Mouse (Mus musculus) hindbrain, embryonic 11.5 days (tissue): Measurements from ENCODE around the gene Stard13. TPM values are rescaled to one million over a fixed set of nuclear protein-coding genes. Genes with fewer than 3 reads are reported as not detected.

ENCODE experiments used
- ATAC-seq: fragments of 200-750 bp; cut with Nextera tagmentation; 2 replicates; pipeline ENCODE4 v1.8.0; 2017; ENCODE audit warnings: mild to moderate bottlenecking, moderate TSS enrichment, moderate library complexity; ENCODE audit not compliant: low FRiP score
- DNase-seq: peaks from one replicate; pipeline ENCODE4 v3.0.0-alpha.2; 2015; ENCODE audit warnings: low spot score
- H3K27ac ChIP-seq: fragments of 300-500 bp; sonication (generic); 2 replicates; pipeline ENCODE4 v1.5.1; 2014; ENCODE audit warnings: mild to moderate bottlenecking, low read depth, low read length
- H3K27me3 ChIP-seq: fragments of 300-500 bp; sonication (generic); 2 replicates; pipeline ENCODE4 v1.6.1; 2014; ENCODE audit warnings: mild to moderate bottlenecking, low read length, moderate library complexity, mixed read lengths; ENCODE audit not compliant: control insufficient read depth, insufficient read depth
- H3K36me3 ChIP-seq: fragments of 300-500 bp; sonication (generic); 2 replicates; pipeline ENCODE4 v1.6.1; 2014; ENCODE audit warnings: mild to moderate bottlenecking, low read length, moderate library complexity, mixed read lengths; ENCODE audit not compliant: control insufficient read depth, insufficient read depth
- H3K4me1 ChIP-seq: fragments of 300-500 bp; sonication (generic); replicated peaks from 2 replicates; pipeline ENCODE4 v1.6.1; 2014; ENCODE audit warnings: low read length, mixed read lengths; ENCODE audit not compliant: control insufficient read depth, insufficient read depth
- H3K4me2 ChIP-seq: fragments of 300-500 bp; sonication (generic); replicated peaks from 2 replicates; pipeline ENCODE4 v1.6.1; 2014; ENCODE audit warnings: mild to moderate bottlenecking, low read depth, low read length
- H3K4me3 ChIP-seq: fragments of 300-500 bp; sonication (generic); 2 replicates; pipeline ENCODE4 v1.5.1; 2014; ENCODE audit warnings: low read depth, low read length
- H3K9ac ChIP-seq: fragments of 300-500 bp; sonication (generic); 2 replicates; pipeline ENCODE4 v1.6.1; 2014; ENCODE audit warnings: low read depth, low read length
- H3K9me3 ChIP-seq: fragments of 300-500 bp; sonication (generic); 2 replicates; pipeline ENCODE4 v1.6.1; 2016; ENCODE audit warnings: low read length; ENCODE audit not compliant: control insufficient read depth
- WGBS: fragments of 180-500 bp; shearing (Covaris S2); extraction: QIAGEN DNeasy Blood & Tissue Kit; methylation state at CpG from one replicate; pipeline ENCODE4 v1.1.7; 2014; 5-methylcytosine and 5-hydroxymethylcytosine counted together
- polyA plus RNA-seq: library from polyadenylated mRNA; unstranded; fragments of >200 nt; fragmentation: Nextera tagmentation; extraction: Ambion mirVana; gene quantifications from 2 replicates; pipeline ENCODE4 v1.2.1, GENCODE M21; 2014

The Stard13 gene
- polyA plus RNA-seq, 1 experiment from 2014 or later: 4.3 TPM

GRCm38 (mm10) chr5:151066016-151066415 is 167.6 kb downstream of the Stard13 start:
- WGBS: 86% methylated on average over 5 of the region's 5 CpGs
- Histone ChIP-seq H3K36me3 (no peaks in the 10 kb centered on the region), H3K9ac (no peak overlapping the region), H3K9me3 (no peaks in the 10 kb centered on the region), H3K4me1 (no peaks in the 10 kb centered on the region), H3K4me3 (no peak overlapping the region), H3K4me2 (no peak overlapping the region), H3K27me3 (no peaks in the 10 kb centered on the region), H3K27ac (no peak overlapping the region)
- DNase-seq (no peak), ATAC-seq (no peak)

DNA sequence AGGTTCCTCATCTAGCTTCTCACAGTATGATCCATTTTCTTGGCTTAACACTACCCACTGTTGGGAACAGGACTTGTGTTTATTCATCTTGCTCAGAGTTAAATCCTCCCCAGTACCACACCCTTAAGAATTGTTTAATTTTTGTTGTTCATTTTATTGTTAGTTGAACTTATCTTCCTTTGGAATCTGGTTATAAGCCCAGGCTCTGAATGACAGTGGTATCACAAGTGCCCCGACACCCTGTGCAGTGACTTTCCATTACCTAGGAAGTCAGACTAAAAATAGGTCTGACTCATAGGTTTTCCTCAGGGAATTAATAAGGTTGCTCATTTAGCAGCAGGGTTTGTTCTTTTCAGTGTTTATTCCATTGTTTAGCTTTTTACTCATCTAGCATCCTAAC is 168.4 kb downstream of the Stard13 start:
- Histone ChIP-seq H3K4me2 (no peak overlapping the region), H3K27ac (no peak overlapping the region), H3K36me3 (no peaks in the 10 kb centered on the region), H3K9ac (no peak overlapping the region), H3K4me3 (no peak overlapping the region), H3K9me3 (no peaks in the 10 kb centered on the region), H3K4me1 (no peaks in the 10 kb centered on the region), H3K27me3 (no peaks in the 10 kb centered on the region)
- no peak for DNase-seq
- 83% methylated on average over 1 of the region's 1 CpGs for WGBS
- ATAC-seq: no peak

GRCm38 (mm10) chr5:151061942-151062341 is 171.7 kb downstream of the Stard13 start:
- H3K4me1 ChIP-seq: no peaks in the 10 kb centered on the region
- H3K9ac ChIP-seq: no peak overlapping the region
- WGBS: 95% methylated on average over 2 of the region's 2 CpGs
- no peak overlapping the region for H3K27ac ChIP-seq
- H3K36me3 ChIP-seq: no peaks in the 10 kb centered on the region
- ATAC-seq: no peak
- no peak overlapping the region for H3K4me3 ChIP-seq
- H3K27me3 ChIP-seq: no peaks in the 10 kb centered on the region
- no peaks in the 10 kb centered on the region for H3K9me3 ChIP-seq
- DNase-seq: no peak
- no peak overlapping the region for H3K4me2 ChIP-seq

DNA sequence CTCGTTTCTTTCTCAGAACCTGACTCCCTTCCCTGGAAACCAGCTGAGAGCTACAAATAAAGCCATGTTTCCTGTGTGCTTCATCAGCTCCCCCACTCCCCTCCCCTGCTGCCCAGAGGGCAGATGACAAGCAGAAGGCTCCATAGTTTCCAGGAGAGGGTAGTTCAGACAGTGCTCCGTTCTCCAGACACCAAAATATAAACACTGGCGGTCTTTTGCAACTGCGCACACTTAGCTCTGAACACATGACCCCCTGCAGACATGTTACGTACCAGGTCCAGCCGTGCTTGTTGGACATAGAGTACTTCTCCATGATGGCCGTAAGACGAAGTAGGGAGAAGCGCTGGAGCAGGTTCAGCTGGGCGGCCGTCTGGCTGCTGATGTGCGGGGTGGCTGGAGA is 173.2 kb downstream of the Stard13 start:
- ATAC-seq (no peak), DNase-seq (peak; percentile 12)
- H3K27ac ChIP-seq: no peak overlapping the region
- H3K36me3 ChIP-seq: no peaks in the 10 kb centered on the region
- no peak overlapping the region for H3K9ac ChIP-seq
- 73% methylated on average over 12 of the region's 12 CpGs for WGBS
- H3K4me2 ChIP-seq: no peak overlapping the region
- H3K4me3 ChIP-seq: no peak overlapping the region
- no peaks in the 10 kb centered on the region for H3K27me3 ChIP-seq
- no peaks in the 10 kb centered on the region for H3K4me1 ChIP-seq
- no peaks in the 10 kb centered on the region for H3K9me3 ChIP-seq

DNA sequence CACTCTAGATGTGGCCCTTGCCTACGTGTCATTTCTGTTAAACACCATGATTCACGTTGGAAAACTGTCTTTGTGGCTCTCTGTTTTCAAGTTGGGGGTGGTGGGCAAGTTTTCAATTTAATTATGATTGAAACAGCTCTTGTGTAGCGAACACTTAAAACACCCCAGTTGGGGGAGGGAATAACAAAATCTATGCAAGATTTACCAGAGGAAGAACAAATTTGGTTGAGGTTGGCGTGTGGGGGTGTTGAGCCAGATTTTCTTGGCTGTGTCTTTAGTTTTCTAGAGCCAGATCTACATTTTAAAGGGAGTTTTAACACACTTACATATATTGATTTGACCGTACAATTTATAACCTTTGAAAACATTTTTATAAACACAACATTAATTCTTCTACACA is 173.9 kb downstream of the Stard13 start:
- no peaks in the 10 kb centered on the region for H3K36me3 ChIP-seq
- H3K4me2 ChIP-seq: no peak overlapping the region
- no peaks in the 10 kb centered on the region for H3K27me3 ChIP-seq
- no peak overlapping the region for H3K27ac ChIP-seq
- no peaks in the 10 kb centered on the region for H3K9me3 ChIP-seq
- DNase-seq: no peak
- ATAC-seq: no peak
- no peak overlapping the region for H3K4me3 ChIP-seq
- 87% methylated on average over 5 of the region's 5 CpGs for WGBS
- no peak overlapping the region for H3K9ac ChIP-seq
- H3K4me1 ChIP-seq: no peaks in the 10 kb centered on the region

- H3K27ac ChIP-seq: no peak overlapping the region
- no peaks in the 10 kb centered on the region for H3K9me3 ChIP-seq
- no peaks in the 10 kb centered on the region for H3K27me3 ChIP-seq
- no peaks in the 10 kb centered on the region for H3K4me1 ChIP-seq
- no peak overlapping the region for H3K9ac ChIP-seq
- 91% methylated on average over 10 of the region's 10 CpGs for WGBS
- no peak overlapping the region for H3K4me3 ChIP-seq
- ATAC-seq (no peak), DNase-seq (no peak)
- no peaks in the 10 kb centered on the region for H3K36me3 ChIP-seq
- H3K4me2 ChIP-seq: no peak overlapping the region
Measured at GRCm38 (mm10) chr5:151059352-151059751, 174.3 kb downstream of the Stard13 start.

DNA sequence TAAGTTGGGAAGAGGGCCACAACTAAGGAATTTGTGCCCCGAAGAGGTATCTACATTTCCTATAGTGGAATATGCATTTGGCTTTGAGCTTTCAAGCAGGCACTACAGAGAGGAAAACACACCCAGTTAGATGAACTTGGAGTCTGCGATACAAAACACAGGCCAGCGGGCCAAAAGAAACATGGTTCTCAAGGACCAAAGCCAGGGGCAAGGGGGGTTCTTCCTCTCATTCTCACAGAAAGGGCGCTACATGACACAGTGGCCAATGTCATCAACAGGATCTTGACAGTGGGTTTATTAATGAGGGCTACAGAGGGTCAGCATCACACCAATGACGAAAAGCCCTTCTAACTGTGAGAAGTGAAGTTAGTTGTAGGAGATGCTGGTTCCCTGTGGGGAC is 175.9 kb downstream of the Stard13 start:
- no peaks in the 10 kb centered on the region for H3K36me3 ChIP-seq
- no peaks in the 10 kb centered on the region for H3K9me3 ChIP-seq
- 94% methylated on average over 5 of the region's 5 CpGs for WGBS
- ATAC-seq (no peak), DNase-seq (no peak)
- no peaks in the 10 kb centered on the region for H3K27me3 ChIP-seq
- H3K4me1 ChIP-seq: no peaks in the 10 kb centered on the region
- no peak overlapping the region for H3K4me2 ChIP-seq
- H3K4me3 ChIP-seq: no peak overlapping the region
- H3K9ac ChIP-seq: no peak overlapping the region
- no peak overlapping the region for H3K27ac ChIP-seq

DNA sequence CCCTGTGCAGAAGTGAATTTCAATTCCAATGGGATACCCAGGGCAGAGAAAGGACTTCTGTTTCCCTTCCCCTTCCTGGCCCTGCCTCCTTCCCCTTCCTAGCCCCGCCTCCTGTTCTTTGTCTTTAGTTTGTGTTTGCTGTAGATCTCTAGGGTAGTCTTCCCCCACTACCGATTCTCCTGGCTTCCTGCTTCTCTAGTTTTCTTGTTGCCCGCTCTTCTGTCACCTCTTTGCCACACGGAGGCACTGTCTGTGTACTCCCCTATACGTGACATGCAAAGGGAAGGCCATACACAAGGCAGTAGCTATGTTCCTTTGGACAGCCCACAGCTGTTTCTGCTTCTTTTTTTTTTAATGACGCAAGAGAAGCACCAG is 176.7 kb downstream of the Stard13 start:
- DNase-seq (peak; percentile 17), ATAC-seq (no peak)
- WGBS: 70% methylated on average over 6 of the region's 6 CpGs
- Histone ChIP-seq H3K4me2 (no peak overlapping the region), H3K9me3 (no peaks in the 10 kb centered on the region), H3K27ac (no peak overlapping the region), H3K27me3 (no peaks in the 10 kb centered on the region), H3K36me3 (no peaks in the 10 kb centered on the region), H3K4me3 (no peak overlapping the region), H3K9ac (no peak overlapping the region), H3K4me1 (no peaks in the 10 kb centered on the region)

DNA sequence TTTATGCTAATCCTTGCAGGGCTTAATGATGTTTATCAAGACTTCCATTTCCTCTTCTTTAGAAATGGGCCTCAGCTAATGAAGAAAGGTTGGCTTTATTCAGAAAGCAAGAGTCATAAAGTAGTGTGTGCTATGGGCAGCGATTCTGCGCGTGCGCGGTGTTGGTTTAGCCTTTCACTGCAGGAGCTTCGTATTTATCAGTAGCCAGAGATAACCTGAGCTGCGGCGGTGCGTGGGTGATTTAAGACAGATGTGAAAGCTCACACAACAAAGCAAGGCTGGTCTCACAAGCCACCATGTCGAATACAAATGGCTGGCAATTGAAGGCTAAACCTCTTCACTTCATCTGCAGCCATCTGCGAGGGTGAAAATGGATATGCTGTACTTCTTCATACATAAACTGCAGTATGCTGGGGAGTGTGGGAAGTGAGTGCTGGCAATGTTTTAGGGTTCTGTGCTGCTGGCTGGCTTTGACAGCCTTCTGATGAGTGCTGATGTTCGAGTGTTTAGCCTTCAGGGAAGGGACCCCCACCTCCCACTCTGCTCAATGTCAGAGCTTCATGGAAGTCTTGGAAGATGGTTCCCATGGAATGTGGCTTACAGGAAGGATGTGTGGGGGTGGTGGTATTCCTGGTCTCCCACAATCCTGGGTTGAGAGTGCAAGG is 177.2 kb downstream of the Stard13 start:
- Histone ChIP-seq H3K36me3 (no peaks in the 10 kb centered on the region), H3K4me3 (no peak overlapping the region), H3K9ac (no peak overlapping the region), H3K27ac (no peak overlapping the region), H3K9me3 (no peaks in the 10 kb centered on the region), H3K4me2 (no peak overlapping the region), H3K27me3 (no peaks in the 10 kb centered on the region), H3K4me1 (no peaks in the 10 kb centered on the region)
- 80% methylated on average over 12 of the region's 12 CpGs for WGBS
- no peak for ATAC-seq
- no peak for DNase-seq
